Mouse (Mus musculus): ENCODE results near the gene Ankrd7.

DNA sequence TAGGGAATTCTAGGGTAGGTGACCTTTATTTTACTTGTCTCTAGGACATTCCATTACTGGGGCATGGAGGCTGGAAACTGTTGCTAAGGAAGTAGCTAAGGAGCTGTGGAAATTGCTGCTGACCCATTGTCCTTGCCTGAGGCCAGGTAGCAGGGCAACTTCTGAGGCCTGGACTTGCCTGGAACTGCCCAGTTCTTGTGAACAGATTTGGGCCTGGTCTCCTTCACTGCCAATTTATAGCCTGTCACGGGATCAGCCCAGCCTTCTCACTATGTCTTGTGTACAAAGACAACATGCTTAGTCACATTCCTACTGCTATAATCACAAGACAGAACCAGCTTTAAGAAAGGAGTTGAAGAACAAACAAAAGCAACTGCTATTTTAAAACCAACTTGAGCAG, 43.3 kb upstream of the Ankrd7 start:
- TF ChIP-seq CTCF (IDR thresholded peaks at IDR 0.05; ENCODE audit: extremely low read depth, insufficient read length, insufficient replicate concordance, low read depth, low read length) (no peak), POLR2A (IDR thresholded peaks at IDR 0.05; ENCODE audit: low read depth, low read length) (no peak)
